Mouse (Mus musculus): ENCODE data around the gene Clic4. TPM values are rescaled to one million over a fixed set of nuclear protein-coding genes. Genes with fewer than 3 reads are reported as not detected.

The Clic4 gene
- polyA plus RNA-seq, 1 experiment from 2014 or later: 141 TPM

Other genes starting within 250 kb of the Clic4 start
- 0.57 and 0.61 TPM in 2 replicates for gene Runx3, start 152.2 kb downstream of the Clic4 start, polyA plus RNA-seq (2014; fragmentation: Nextera tagmentation; extraction: Ambion mirVana)
- 243 and 254 TPM in 2 replicates for gene Srrm1, start 80.5 kb upstream of the Clic4 start, polyA plus RNA-seq (2014; fragmentation: Nextera tagmentation; extraction: Ambion mirVana)
- 0.30 and 0.64 TPM in 2 replicates for gene Ncmap, start 125.4 kb upstream of the Clic4 start, polyA plus RNA-seq (2014; fragmentation: Nextera tagmentation; extraction: Ambion mirVana)
- 7.1 and 9.6 TPM in 2 replicates for gene Rcan3, start 161.0 kb upstream of the Clic4 start, polyA plus RNA-seq (2014; fragmentation: Nextera tagmentation; extraction: Ambion mirVana)
- 0.13 TPM in 1 of 2 replicates, not detected in the other for gene Stpg1, start 222.0 kb upstream of the Clic4 start, polyA plus RNA-seq (2014; fragmentation: Nextera tagmentation; extraction: Ambion mirVana)
- gene Nipal3, start 222.2 kb upstream of the Clic4 start, polyA plus RNA-seq (2014; fragmentation: Nextera tagmentation; extraction: Ambion mirVana): 2.1 and 2.6 TPM in 2 replicates

All from limb, embryonic 11.5 days (tissue).